Mouse (Mus musculus) myocyte (in vitro differentiated cells): ENCODE measurements around the gene Gm20388.

Experiments
- MYOG ChIP-seq, 3 experiments: IDR thresholded peaks; one replicate each; pipeline ENCODE4 v1.6.1; 2011; ENCODE audit warnings: control low read depth in 2 of 3, low read depth in 2 of 3, mild to moderate bottlenecking in 2 of 3; ENCODE audit not compliant: insufficient read length in 2 of 3, control insufficient read depth in 1 of 3, insufficient read depth in 1 of 3
- POLR2A ChIP-seq: IDR thresholded peaks from one replicate; pipeline ENCODE4 v1.6.1; 2011; ENCODE audit warnings: low read depth, mild to moderate bottlenecking, control low read depth, moderate library complexity; ENCODE audit not compliant: insufficient read length
- POLR2AphosphoS2 ChIP-seq: IDR thresholded peaks from one replicate; pipeline ENCODE4 v1.6.1; 2011; ENCODE audit warnings: low read depth, control low read depth; ENCODE audit not compliant: insufficient read length
- REST ChIP-seq: IDR thresholded peaks from one replicate; pipeline ENCODE4 v1.6.1; 2011; ENCODE audit warnings: mild to moderate bottlenecking, control low read depth, moderate library complexity; ENCODE audit not compliant: insufficient read depth, insufficient read length
- TCF12 ChIP-seq: IDR thresholded peaks from one replicate; pipeline ENCODE4 v1.6.1; 2011; ENCODE audit warnings: mild to moderate bottlenecking, control low read depth; ENCODE audit not compliant: poor library complexity, insufficient read depth, severe bottlenecking

DNA sequence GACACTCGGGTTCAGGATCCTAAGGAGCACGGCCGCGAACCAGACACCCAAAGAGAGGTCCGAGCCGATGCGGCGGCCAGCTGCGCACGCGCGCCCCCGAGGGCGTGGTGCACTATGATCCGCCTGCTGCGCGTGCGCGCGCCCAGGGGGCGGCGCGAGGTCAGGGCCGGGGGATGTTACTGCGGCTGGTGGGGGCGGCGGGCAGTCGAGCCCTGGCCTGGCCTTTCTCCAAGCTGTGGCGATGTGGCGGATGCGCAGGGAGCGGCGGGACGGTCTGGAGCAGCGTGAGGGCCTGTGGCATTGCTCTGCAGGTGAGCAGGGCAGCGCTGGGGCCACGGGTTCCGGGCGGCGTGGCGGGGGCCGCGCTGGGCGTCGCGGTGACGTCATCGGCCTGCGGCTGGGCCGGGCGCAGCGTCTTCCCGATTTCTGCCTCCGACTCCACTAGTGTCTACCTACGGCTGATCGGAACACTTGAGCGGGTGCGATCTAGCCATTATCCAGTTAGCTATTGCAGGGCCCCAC, 3567.2 kb downstream of the Gm20388 start, which contains the start of gene Afg3l1:
- TF ChIP-seq TCF12: no peak
- peak in 2 of 3 experiments; percentile 4 to 30 for TF ChIP-seq MYOG (IDR thresholded peaks at IDR 0.05; ENCODE audit: control insufficient read depth in 1 of 3, insufficient read depth in 1 of 3, insufficient read length in 2 of 3, low read depth in 2 of 3)
- TF ChIP-seq POLR2A: peak; percentile 82
- TF ChIP-seq POLR2AphosphoS2: peak; percentile 73
- TF ChIP-seq REST: no peak
